Mouse (Mus musculus) CH12.LX (cell line): Measurements from ENCODE around the gene Tmem206. TPM values are rescaled to one million over a fixed set of nuclear protein-coding genes. Genes with fewer than 3 reads are reported as not detected.
A peak's percentile ranks its signal among the peaks of the same experiment; 100 is the strongest.

ENCODE experiments used
- DNase-seq: peaks from one replicate; pipeline ENCODE4 v3.0.0-alpha.2; 2013; ENCODE audit errors: extremely low read depth
- H3K27ac ChIP-seq: 2 replicates; pipeline ENCODE4 v1.5.1; 2012; ENCODE audit warnings: low read depth, mild to moderate bottlenecking, control low read depth, moderate library complexity; ENCODE audit not compliant: insufficient read depth
- H3K27me3 ChIP-seq: replicated peaks from 2 replicates; pipeline ENCODE3; 2012; ENCODE audit warnings: inconsistent platforms
- H3K36me3 ChIP-seq, 2 experiments: replicated peaks in 1 of 2; 2 replicates each; pipeline versions ENCODE3 to v1.6.1; 2012; ENCODE audit warnings: inconsistent platforms in 1 of 2, low read length in 1 of 2, mild to moderate bottlenecking in 1 of 2, mixed read lengths in 1 of 2, moderate library complexity in 1 of 2; ENCODE audit not compliant: control insufficient read depth in 1 of 2, insufficient read depth in 1 of 2
- H3K4me1 ChIP-seq, 2 experiments: 2 replicates each; pipeline ENCODE4 v1.6.1; 2012; ENCODE audit warnings: inconsistent platforms in 1 of 2, moderate library complexity in 1 of 2; ENCODE audit not compliant: insufficient read depth in 2 of 2, control insufficient read depth in 1 of 2
- H3K4me2 ChIP-seq: 2 replicates; pipeline ENCODE4 v1.6.1; 2012; ENCODE audit warnings: low read depth, mild to moderate bottlenecking, control low read depth; ENCODE audit not compliant: poor library complexity, insufficient read depth, severe bottlenecking
- H3K4me3 ChIP-seq, 3 experiments: fragments of 150-350 bp in 1 of 3; sonication (generic) in 1 of 3; replicated peaks in 1 of 3; 2 replicates each; pipeline versions ENCODE3 to v1.5.1; 2011 to 2012; ENCODE audit warnings: low read depth in 2 of 3, low read length in 2 of 3, mild to moderate bottlenecking in 2 of 3, moderate library complexity in 2 of 3, control low read depth in 1 of 3, improper control_type of control experiment in 1 of 3, inconsistent platforms in 1 of 3, mixed read lengths in 1 of 3; ENCODE audit not compliant: poor library complexity in 1 of 3
- H3K79me2 ChIP-seq: replicated peaks from 2 replicates; pipeline ENCODE4 v1.6.1; 2012; ENCODE audit warnings: mild to moderate bottlenecking, moderate library complexity; ENCODE audit not compliant: control insufficient read depth, poor library complexity, insufficient read depth, severe bottlenecking; ENCODE audit errors: extremely low read depth
- H3K9ac ChIP-seq: 2 replicates; pipeline ENCODE4 v1.6.1; 2012; ENCODE audit warnings: low read depth, mild to moderate bottlenecking, control low read depth, moderate library complexity; ENCODE audit not compliant: insufficient read depth
- H3K9me3 ChIP-seq: replicated peaks from 2 replicates; pipeline ENCODE3; 2012; ENCODE audit warnings: low read length, inconsistent platforms, mixed read lengths
- BHLHE40 ChIP-seq: IDR thresholded peaks from 2 replicates; pipeline ENCODE4 v1.6.1; 2011; ENCODE audit warnings: mild to moderate bottlenecking, low read depth, low read length, improper control_type of control experiment
- CHD1 ChIP-seq: IDR thresholded peaks from 2 replicates; pipeline ENCODE4 v1.6.1; 2012; ENCODE audit warnings: low read depth, low read length, improper control_type of control experiment, inconsistent platforms
- CHD2 ChIP-seq: IDR thresholded peaks from 2 replicates; pipeline ENCODE4 v1.6.1; 2011; ENCODE audit warnings: low read length, improper control_type of control experiment
- CTCF ChIP-seq, 2 experiments: IDR thresholded peaks in 1 of 2; conservative IDR thresholded peaks in 1 of 2; 2 replicates each; pipeline ENCODE4 v1.5.1; 2011 to 2012; ENCODE audit warnings: low read depth in 2 of 2, low read length in 2 of 2, improper control_type of control experiment in 1 of 2, inconsistent platforms in 1 of 2, mild to moderate bottlenecking in 1 of 2, moderate library complexity in 1 of 2
- E2F4 ChIP-seq: IDR thresholded peaks from 2 replicates; pipeline ENCODE4 v1.6.1; 2011; ENCODE audit warnings: low read depth, low read length, improper control_type of control experiment; ENCODE audit not compliant: insufficient replicate concordance
- EP300 ChIP-seq: IDR thresholded peaks from 2 replicates; pipeline ENCODE4 v1.6.1; 2011; ENCODE audit warnings: low read length, improper control_type of control experiment
- GABPA ChIP-seq: IDR thresholded peaks from 2 replicates; pipeline ENCODE4 v1.6.1; 2012; ENCODE audit warnings: low read depth, low read length, improper control_type of control experiment, inconsistent platforms; ENCODE audit not compliant: insufficient replicate concordance
- HCFC1 ChIP-seq: IDR thresholded peaks from 2 replicates; pipeline ENCODE4 v1.6.1; 2012; ENCODE audit warnings: low read depth, mild to moderate bottlenecking, inconsistent platforms, low read length, improper control_type of control experiment
- IRF4 ChIP-seq: IDR thresholded peaks from 2 replicates; pipeline ENCODE4 v1.6.1; 2014; ENCODE audit warnings: low read depth, mild to moderate bottlenecking, inconsistent platforms, low read length, improper control_type of control experiment
- JUN ChIP-seq: IDR thresholded peaks from 2 replicates; pipeline ENCODE4 v1.6.1; 2011; ENCODE audit warnings: low read depth, mild to moderate bottlenecking, low read length, improper control_type of control experiment, moderate library complexity; ENCODE audit not compliant: insufficient read depth
- JUND ChIP-seq: conservative IDR thresholded peaks from 2 replicates; pipeline ENCODE4 v1.6.1; 2011; ENCODE audit warnings: low read depth, low read length, improper control_type of control experiment
- KAT2A ChIP-seq: IDR thresholded peaks from 2 replicates; pipeline ENCODE4 v1.6.1; 2012; ENCODE audit warnings: low read length, improper control_type of control experiment, inconsistent platforms; ENCODE audit not compliant: insufficient replicate concordance
- MAFK ChIP-seq: IDR thresholded peaks from 2 replicates; pipeline ENCODE4 v1.6.1; 2011; ENCODE audit warnings: low read length, improper control_type of control experiment; ENCODE audit not compliant: insufficient replicate concordance
- MAZ ChIP-seq: IDR thresholded peaks from 2 replicates; pipeline ENCODE4 v1.6.1; 2012; ENCODE audit warnings: low read depth, mild to moderate bottlenecking, inconsistent platforms, low read length, improper control_type of control experiment, moderate library complexity
- MEF2A ChIP-seq: IDR thresholded peaks from 2 replicates; pipeline ENCODE4 v1.6.1; 2014; ENCODE audit warnings: low read depth, mild to moderate bottlenecking, inconsistent platforms, low read length, improper control_type of control experiment, borderline replicate concordance
- MXI1 ChIP-seq: IDR thresholded peaks from 2 replicates; pipeline ENCODE4 v1.6.1; 2011; ENCODE audit warnings: mild to moderate bottlenecking, low read depth, low read length, improper control_type of control experiment
- MYC ChIP-seq: IDR thresholded peaks from 2 replicates; pipeline ENCODE4 v1.6.1; 2011; ENCODE audit warnings: low read depth, mild to moderate bottlenecking, improper control_type of control experiment, low read length
- NELFE ChIP-seq: IDR thresholded peaks from 2 replicates; pipeline ENCODE4 v1.6.1; 2011; ENCODE audit warnings: low read depth, low read length, improper control_type of control experiment
- NRF1 ChIP-seq: IDR thresholded peaks from 2 replicates; pipeline ENCODE4 v1.6.1; 2014; ENCODE audit warnings: low read depth, mild to moderate bottlenecking, inconsistent platforms, low read length, improper control_type of control experiment, moderate library complexity
- PAX5 ChIP-seq: IDR thresholded peaks from 2 replicates; pipeline ENCODE4 v1.6.1; 2012; ENCODE audit warnings: low read length, inconsistent platforms, mixed read lengths
- POLR2AphosphoS2 ChIP-seq: IDR thresholded peaks from 2 replicates; pipeline ENCODE4 v1.6.1; 2011; ENCODE audit warnings: low read depth, low read length, improper control_type of control experiment
- RAD21 ChIP-seq: IDR thresholded peaks from 2 replicates; pipeline ENCODE4 v1.6.1; 2011; ENCODE audit warnings: low read depth, mild to moderate bottlenecking, low read length, improper control_type of control experiment, moderate library complexity
- RCOR1 ChIP-seq: conservative IDR thresholded peaks from 2 replicates; pipeline ENCODE4 v1.6.1; 2012; ENCODE audit warnings: low read depth, mild to moderate bottlenecking, inconsistent platforms, low read length, improper control_type of control experiment
- SIN3A ChIP-seq: IDR thresholded peaks from 2 replicates; pipeline ENCODE4 v1.6.1; 2012; ENCODE audit warnings: low read length, improper control_type of control experiment, inconsistent platforms
- SMC3 ChIP-seq: IDR thresholded peaks from 2 replicates; pipeline ENCODE4 v1.6.1; 2011; ENCODE audit warnings: low read depth, low read length, improper control_type of control experiment
- TBP ChIP-seq: conservative IDR thresholded peaks from 2 replicates; pipeline ENCODE4 v1.6.1; 2011; ENCODE audit warnings: low read depth, low read length, improper control_type of control experiment
- TCF12 ChIP-seq: IDR thresholded peaks from 2 replicates; pipeline ENCODE4 v1.6.1; 2014; ENCODE audit warnings: low read depth, mild to moderate bottlenecking, inconsistent platforms, low read length, improper control_type of control experiment
- USF2 ChIP-seq: conservative IDR thresholded peaks from 2 replicates; pipeline ENCODE4 v1.6.1; 2011; ENCODE audit warnings: low read depth, low read length, improper control_type of control experiment
- ZC3H11A ChIP-seq: IDR thresholded peaks from 2 replicates; pipeline ENCODE4 v1.6.1; 2012; ENCODE audit warnings: low read depth, mild to moderate bottlenecking, inconsistent platforms, low read length, improper control_type of control experiment
- ZKSCAN1 ChIP-seq: IDR thresholded peaks from 2 replicates; pipeline ENCODE4 v1.6.1; 2012; ENCODE audit warnings: low read depth, inconsistent platforms, low read length, improper control_type of control experiment, borderline replicate concordance
- ZMIZ1 ChIP-seq: IDR thresholded peaks from 2 replicates; pipeline ENCODE4 v1.6.1; 2012; ENCODE audit warnings: low read depth, mild to moderate bottlenecking, inconsistent platforms, low read length, improper control_type of control experiment
- ZNF384 ChIP-seq: IDR thresholded peaks from 2 replicates; pipeline ENCODE4 v1.6.1; 2012; ENCODE audit warnings: low read depth, low read length, improper control_type of control experiment, inconsistent platforms
- dilution Hi-C: fragments of 300-500 bp; cut with MboI; formaldehyde crosslinking; loops from 2 replicates; pipeline ENCODE4 v1.14.3; 2020; ENCODE audit warnings: low sequenced_read_pairs; ENCODE audit not compliant: extremely low pct_unique_long_range_greater_than_20kb, extremely low pct_ligation_motif_present
- in situ Hi-C: fragments of 300-500 bp; cut with MboI; formaldehyde crosslinking; loops from 3 replicates; pipeline ENCODE4 v1.14.3; 2019; ENCODE audit warnings: low sequenced_read_pairs, low pct_ligation_motif_present, low pct_unique_long_range_greater_than_20kb, mixed read lengths
- polyA plus RNA-seq: library from polyadenylated mRNA; unstranded; fragments of >175 nt; gene quantifications from 2 replicates; pipeline ENCODE4 v1.2.1, GENCODE M21; 2012; ENCODE audit warnings: low read depth; ENCODE audit not compliant: insufficient read length
- total RNA-seq, 2 experiments: library from RNA; depleted of rRNA; stranded (reverse); fragments of 300-350 nt in 1 of 2; fragments of >200 nt in 1 of 2; gene quantifications; 2 replicates each; pipeline ENCODE4 v1.2.3; 2012 to 2014

The Tmem206 gene
- total and polyA plus RNA-seq, 3 experiments = 13.1 to 16.4 (median 15.4) TPM

GRCm38 (mm10) chr1:191303736-191304135, 22.0 kb upstream of the Tmem206 start:
- H3K36me3 ChIP-seq = peaks cover 4 to 22% of the 10 kb centered on the region in 2 experiments
- dilution Hi-C loops = no loop called here
- H3K4me2 ChIP-seq = 0 out of 2 replicates have a peak overlapping the region, but pooled peaks have one; percentile 6
- H3K9me3 ChIP-seq = peaks cover 3% of the 10 kb centered on the region
- no peaks in the 10 kb centered on the region for H3K27me3 ChIP-seq
- DNase-seq = no peak
- H3K4me1 ChIP-seq = peaks cover 50 to 69% of the 10 kb centered on the region in 2 experiments
- H3K79me2 ChIP-seq = no peaks in the 10 kb centered on the region
- no peak overlapping the region for H3K9ac ChIP-seq
- peak overlapping the region; percentile 74 for H3K27ac ChIP-seq
- H3K4me3 ChIP-seq = no peak overlapping the region
- TF ChIP-seq ZMIZ1 = peak; percentile 9; the same call in 1 of the 2 replicates
- no peak for TF ChIP-seq USF2
- no peak for TF ChIP-seq RAD21
- TF ChIP-seq PAX5 = no peak
- TF ChIP-seq E2F4 = no peak
- in situ Hi-C loops = no loop called here

DNA sequence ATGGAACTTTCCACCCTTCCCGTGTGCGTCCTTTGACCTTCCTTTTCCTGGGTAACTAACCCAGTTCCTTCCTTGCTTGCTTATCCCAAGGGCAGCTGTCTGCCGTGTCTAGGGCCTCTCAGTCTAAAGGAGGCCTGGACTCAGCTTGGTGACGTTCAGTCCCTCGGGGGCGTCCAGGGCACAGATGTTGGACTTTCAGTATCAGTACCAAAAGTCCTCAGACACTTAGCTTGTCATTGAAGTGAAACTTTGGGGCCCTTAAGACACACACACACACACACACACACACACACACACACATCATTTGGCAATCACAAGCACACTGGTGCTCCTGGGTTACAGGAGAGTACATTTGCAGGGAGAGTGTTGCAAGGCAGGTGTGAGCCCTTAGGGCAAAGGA, 21.5 kb upstream of the Tmem206 start:
- 0 out of 2 replicates have a peak overlapping the region, but pooled peaks have one; percentile 7 for H3K4me2 ChIP-seq
- in situ Hi-C loops = no loop called here
- H3K4me3 ChIP-seq = no peak overlapping the region
- peak overlapping the region; percentile 77 for H3K27ac ChIP-seq
- peak; percentile 71 for DNase-seq
- H3K79me2 ChIP-seq = no peaks in the 10 kb centered on the region
- no peak overlapping the region for H3K9ac ChIP-seq
- no peaks in the 10 kb centered on the region for H3K27me3 ChIP-seq
- peaks cover 4 to 24% of the 10 kb centered on the region in 2 experiments for H3K36me3 ChIP-seq
- peaks cover 3% of the 10 kb centered on the region for H3K9me3 ChIP-seq
- dilution Hi-C loops = no loop called here
- H3K4me1 ChIP-seq = peaks cover 45 to 64% of the 10 kb centered on the region in 2 experiments
- TF ChIP-seq CHD1 (no peak), TBP (no peak), JUND (no peak), NELFE (no peak), BHLHE40 (peak; percentile 67), MYC (no peak), RAD21 (no peak), USF2 (no peak), IRF4 (peak; percentile 95), MAZ (peak; percentile 70), MXI1 (no peak), MAFK (no peak), MEF2A (peak; percentile 84), GABPA (no peak), POLR2AphosphoS2 (no peak), CHD2 (peak; percentile 61; the same call in 1 of the 2 replicates), SMC3 (no peak), HCFC1 (no peak), JUN (0 out of 2 replicates have a peak, but pooled peaks have one; percentile 11), E2F4 (no peak), SIN3A (peak; percentile 41; the same call in 1 of the 2 replicates), ZNF384 (no peak), EP300 (peak; percentile 87), PAX5 (no peak), RCOR1 (peak; percentile 67; the same call in 1 of the 2 replicates), KAT2A (peak; percentile 47; the same call in 1 of the 2 replicates), ZKSCAN1 (no peak), TCF12 (peak; percentile 96), ZMIZ1 (peak; percentile 15; the same call in 1 of the 2 replicates), ZC3H11A (no peak), CTCF (conservative IDR thresholded peaks at IDR 0.05 in 1 of 2, IDR thresholded peaks at IDR 0.05 in 1 of 2; ENCODE audit: low read depth in 2 of 2, low read length in 2 of 2) (no peak), NRF1 (no peak)
